Mouse (Mus musculus): ENCODE measurements at regions not wholly inside any gene's neighbourhood (a gene's known extent, or its start where the extent isn't known, plus 50 kb on each side); places are given as distances from the start of the nearest gene placed in this dataset.

GRCm38 (mm10) chr7:133521936-133522335 is 80.0 kb downstream of the Tex36 start:
- DNase-seq = no peak

GRCm38 (mm10) chr7:133518926-133519325 is 83.0 kb downstream of the Tex36 start:
- no peak for DNase-seq

- no peak for DNase-seq
These were observed 84.4 kb downstream of the Tex36 start for GRCm38 (mm10) chr7:133517576-133517975.

GRCm38 (mm10) chr7:133510926-133511325 is 91.0 kb downstream of the Tex36 start:
- DNase-seq = no peak

GRCm38 (mm10) chr7:133509486-133509885 is 92.5 kb downstream of the Tex36 start:
- no peak for DNase-seq

- no peak for DNase-seq
These were observed 93.5 kb downstream of the Tex36 start for GRCm38 (mm10) chr7:133508370-133509012.

GRCm38 (mm10) chr7:133505628-133506027 is 96.3 kb downstream of the Tex36 start:
- DNase-seq = no peak

GRCm38 (mm10) chr7:133503946-133504345 is 98.0 kb downstream of the Tex36 start:
- no peak for DNase-seq

GRCm38 (mm10) chr7:133502731-133503130 is 99.2 kb downstream of the Tex36 start:
- peak; percentile 10 for DNase-seq

- no peak for DNase-seq
These were observed 104.4 kb downstream of the Tex36 start for GRCm38 (mm10) chr7:133497551-133497950.

GRCm38 (mm10) chr7:133494982-133495550 is 106.9 kb downstream of the Tex36 start:
- DNase-seq = no peak

- DNase-seq = no peak
These were observed 107.5 kb downstream of the Tex36 start for GRCm38 (mm10) chr7:133494256-133494981.

GRCm38 (mm10) chr7:133492626-133493025 is 109.3 kb downstream of the Tex36 start:
- DNase-seq = no peak

GRCm38 (mm10) chr7:133487887-133488630 is 113.9 kb downstream of the Tex36 start:
- DNase-seq = no peak

- DNase-seq = no peak
These were observed 117.5 kb downstream of the Tex36 start for GRCm38 (mm10) chr7:133484430-133484841.

GRCm38 (mm10) chr7:133481529-133481928 is 120.4 kb downstream of the Tex36 start:
- no peak for DNase-seq

- DNase-seq = no peak
These were observed 122.3 kb downstream of the Tex36 start for GRCm38 (mm10) chr7:133479679-133480078.

- no peak for DNase-seq
These were observed 124.0 kb downstream of the Tex36 start for GRCm38 (mm10) chr7:133477933-133478332.

GRCm38 (mm10) chr7:133477221-133477620 is 124.7 kb downstream of the Tex36 start:
- DNase-seq = no peak

- no peak for DNase-seq
These were observed 130.3 kb downstream of the Tex36 start for GRCm38 (mm10) chr7:133471706-133472105.

- no peak for DNase-seq
These were observed 131.4 kb downstream of the Tex36 start for GRCm38 (mm10) chr7:133470620-133470958.

- DNase-seq = no peak
These were observed 131.9 kb downstream of the Tex36 start for GRCm38 (mm10) chr7:133469952-133470619.

- DNase-seq = no peak
These were observed 132.9 kb downstream of the Tex36 start for GRCm38 (mm10) chr7:133469106-133469505.

Measured in adrenal gland, adult 8-10 months (tissue).